Mouse (Mus musculus) naive thymus-derived CD4-positive, alpha-beta T cell, adult 5 months (primary cell): Measurements from ENCODE around the gene Dkkl1. TPM values are rescaled to one million over a fixed set of nuclear protein-coding genes. Genes with fewer than 3 reads are reported as not detected.

Source experiments
- polyA plus RNA-seq: library from polyadenylated mRNA; unstranded; fragments of 100-300 nt; shearing (Covaris generic); gene quantifications from one replicate; pipeline ENCODE4 v1.2.1, GENCODE M21; 2017

Dkkl1 gene
- polyA plus RNA-seq = 2.7 TPM

GRCm38 (mm10) chr7:45211851-45212251 lies at the start of gene Dkkl1:
Dkkl1 (minus strand) TSS chr7:45212147.

GRCm38 (mm10) chr7:45240633-45241388 lies 28.9 kb upstream of the Dkkl1 start, which contains the start of gene Slc6a16:
Slc6a16 (plus strand) TSS chr7:45241085.

GRCm38 (mm10) chr7:45238723-45239496 lies 27.0 kb upstream of the Dkkl1 start, which contains the start of gene Cd37:
Cd37 (minus strand) TSS chr7:45239115.

GRCm38 (mm10) chr7:45215673-45216441 lies 3.9 kb upstream of the Dkkl1 start, which contains the start of gene Tead2:
Tead2 (plus strand) TSS chr7:45215753.

GRCm38 (mm10) chr7:45204380-45205143 lies 7.4 kb downstream of the Dkkl1 start, which contains the start of gene Ccdc155:
Ccdc155 (minus strand) TSS chr7:45204892.

GRCm38 (mm10) chr7:45180896-45181477 lies 31.0 kb downstream of the Dkkl1 start, which contains the start of gene Pth2:
Pth2 (plus strand) TSS chr7:45180995.

GRCm38 (mm10) chr7:45179469-45179868 lies 32.5 kb downstream of the Dkkl1 start, which contains the start of gene Gfy:
Gfy (minus strand) TSS chr7:45179569.

GRCm38 (mm10) chr7:45163735-45164490 lies 48.0 kb downstream of the Dkkl1 start, which contains the start of gene Slc17a7:
Slc17a7 (plus strand) TSS chr7:45163949.

Other genes starting within 250 kb of the Dkkl1 start
- gene Cpt1c, start 237.3 kb downstream of the Dkkl1 start, polyA plus RNA-seq = not detected
- gene Prmt1, start 225.6 kb downstream of the Dkkl1 start, polyA plus RNA-seq = 161 TPM
- gene Irf3, start 214.5 kb downstream of the Dkkl1 start, polyA plus RNA-seq = 172 TPM
- 17.5 TPM for gene Bcl2l12, start 213.4 kb downstream of the Dkkl1 start, polyA plus RNA-seq
- 27.3 TPM for gene Scaf1, start 195.8 kb downstream of the Dkkl1 start, polyA plus RNA-seq
- gene Rras, start 194.2 kb downstream of the Dkkl1 start, polyA plus RNA-seq = 11.5 TPM
- gene Prr12, start 159.3 kb downstream of the Dkkl1 start, polyA plus RNA-seq = 2.2 TPM
- gene Nosip, start 149.7 kb downstream of the Dkkl1 start, polyA plus RNA-seq = 104 TPM
- gene Prrg2, start 149.5 kb downstream of the Dkkl1 start, polyA plus RNA-seq = 1.7 TPM
- gene Rcn3, start 119.9 kb downstream of the Dkkl1 start, polyA plus RNA-seq = 10.6 TPM
- 6.2 TPM for gene Fcgrt, start 108.3 kb downstream of the Dkkl1 start, polyA plus RNA-seq
- gene Rps11, start 87.7 kb downstream of the Dkkl1 start, polyA plus RNA-seq = 2,728 TPM
- 3,371 TPM for gene Rpl13a, start 83.4 kb downstream of the Dkkl1 start, polyA plus RNA-seq
- not detected for gene Gm45713, start 75.9 kb downstream of the Dkkl1 start, polyA plus RNA-seq
- gene Flt3l, start 75.7 kb downstream of the Dkkl1 start, polyA plus RNA-seq = 252 TPM
- 30.4 TPM for gene Pih1d1, start 57.8 kb downstream of the Dkkl1 start, polyA plus RNA-seq
- gene Aldh16a1, start 57.6 kb downstream of the Dkkl1 start, polyA plus RNA-seq = 42.7 TPM
- 0.20 TPM for gene Slc17a7, start 48.2 kb downstream of the Dkkl1 start, polyA plus RNA-seq
- gene Gfy, start 32.6 kb downstream of the Dkkl1 start, polyA plus RNA-seq = not detected
- gene Pth2, start 31.2 kb downstream of the Dkkl1 start, polyA plus RNA-seq = not detected
- not detected for gene Ccdc155, start 7.3 kb downstream of the Dkkl1 start, polyA plus RNA-seq
- 0.95 TPM for gene Tead2, start 3.6 kb upstream of the Dkkl1 start, polyA plus RNA-seq
- 402 TPM for gene Cd37, start 27.0 kb upstream of the Dkkl1 start, polyA plus RNA-seq
- not detected for gene Slc6a16, start 28.9 kb upstream of the Dkkl1 start, polyA plus RNA-seq
- gene Slc6a21, start 65.4 kb upstream of the Dkkl1 start, polyA plus RNA-seq = not detected
- 8.0 TPM for gene Trpm4, start 121.6 kb upstream of the Dkkl1 start, polyA plus RNA-seq
- gene Hrc, start 123.1 kb upstream of the Dkkl1 start, polyA plus RNA-seq = not detected
- not detected for gene Ppfia3, start 154.9 kb upstream of the Dkkl1 start, polyA plus RNA-seq
- not detected for gene Lin7b, start 158.4 kb upstream of the Dkkl1 start, polyA plus RNA-seq
- 236 TPM for gene Snrnp70, start 183.6 kb upstream of the Dkkl1 start, polyA plus RNA-seq
- not detected for gene Kcna7, start 193.5 kb upstream of the Dkkl1 start, polyA plus RNA-seq
- not detected for gene Ntf5, start 201.5 kb upstream of the Dkkl1 start, polyA plus RNA-seq
- gene Lhb, start 208.7 kb upstream of the Dkkl1 start, polyA plus RNA-seq = not detected
- 8.8 TPM for gene Gys1, start 222.7 kb upstream of the Dkkl1 start, polyA plus RNA-seq
- gene Ruvbl2, start 225.9 kb upstream of the Dkkl1 start, polyA plus RNA-seq = 33.7 TPM
- gene Ftl1, start 247.7 kb upstream of the Dkkl1 start, polyA plus RNA-seq = 2,872 TPM